Mouse (Mus musculus): ENCODE data around the gene Krtap7-1.

DNA sequence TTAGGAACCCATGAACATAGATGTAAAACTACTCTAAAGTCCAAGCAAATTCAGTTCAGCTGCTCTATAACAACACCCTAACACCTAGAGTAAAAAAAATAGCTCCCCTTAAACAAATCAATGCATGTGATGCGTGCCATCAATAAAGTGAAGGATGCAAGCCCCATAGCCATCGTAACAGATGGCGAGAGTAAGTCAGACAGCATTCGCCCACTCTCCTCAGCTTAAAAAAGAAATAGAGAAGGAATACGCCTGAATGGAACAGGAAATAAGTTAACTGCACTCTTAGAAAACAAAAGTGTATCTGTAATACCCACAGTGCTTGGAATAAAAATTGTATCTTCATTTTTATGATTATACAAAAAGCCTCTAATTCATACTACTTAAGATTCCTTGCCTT, 11.1 kb downstream of the Krtap7-1 start:
- no peak for TF ChIP-seq CTCF (IDR thresholded peaks at IDR 0.05)
- no peak for TF ChIP-seq POLR2A (IDR thresholded peaks at IDR 0.05; ENCODE audit: insufficient read depth, low read depth, low read length)
